Mouse (Mus musculus): ENCODE measurements around the gene Cdk9.

- TF ChIP-seq POLR2A (IDR thresholded peaks at IDR 0.05; ENCODE audit: borderline replicate concordance, control insufficient read depth, low read depth, low read length), result no peak
- TF ChIP-seq CTCF (IDR thresholded peaks at IDR 0.05; ENCODE audit: control insufficient read depth, insufficient read depth, low read length), result no peak
These were observed 30.0 kb downstream of the Cdk9 start for GRCm38 (mm10) chr2:32682721-32683417.
